Mouse (Mus musculus) spleen, adult 2 months (tissue): ENCODE measurements around the gene Adcy4.

Source experiments
- CTCF ChIP-seq: fragments of 200-500 bp; IDR thresholded peaks from 2 replicates; pipeline ENCODE4 v1.5.1; 2011; ENCODE audit warnings: mild to moderate bottlenecking, inconsistent platforms; ENCODE audit not compliant: insufficient read depth, insufficient read length, insufficient replicate concordance; ENCODE audit errors: extremely low read depth
- POLR2A ChIP-seq: fragments of 200-500 bp; IDR thresholded peaks from 2 replicates; pipeline ENCODE4 v1.6.1; 2011; ENCODE audit warnings: low read depth, low read length, inconsistent platforms

GRCm38 (mm10) chr14:55737086-55737687 lies 46.7 kb downstream of the Adcy4 start:
- TF ChIP-seq POLR2A (no peak), CTCF (no peak)
